Mouse (Mus musculus) heart, postnatal 36 days (tissue): Measurements from ENCODE around the gene Tmem185a. TPM values are rescaled to one million over a fixed set of nuclear protein-coding genes. Genes with fewer than 3 reads are reported as not detected.
"Not testable (repeated sequence)": the region's sequence is repeated elsewhere in the genome, so short reads cannot be mapped to it uniquely, and the experiment has no call there.

ENCODE experiments used
- DNase-seq, 2 experiments: peaks; one replicate each; pipeline ENCODE4 v3.0.0; 2021 to 2022
- intact Hi-C: fragments of 180-260 bp; cut with DNase I; formaldehyde crosslinking; loops from one replicate; pipeline ENCODE4 v1.15.1; 2025
- total RNA-seq, 2 experiments: library from RNA; stranded (reverse); gene quantifications; 2 replicates each; pipeline ENCODE4 v1.2.3; 2021

Tmem185a gene
- 10 to 100 TPM; 21.7 to 26.3 TPM for total RNA-seq

- peak; percentile 80 for DNase-seq
- intact Hi-C loops, result loop anchor here (10.0 kb wide), 4 partner anchors 92 to 888 kb away; partner anchors contain the start of genes 1110012L19Rik and Mtmr1
Measured at GRCm38 (mm10) chrX:70476792-70477776, at the start of gene Tmem185a. Tmem185a (minus strand) TSS chrX:70477180.

DNA sequence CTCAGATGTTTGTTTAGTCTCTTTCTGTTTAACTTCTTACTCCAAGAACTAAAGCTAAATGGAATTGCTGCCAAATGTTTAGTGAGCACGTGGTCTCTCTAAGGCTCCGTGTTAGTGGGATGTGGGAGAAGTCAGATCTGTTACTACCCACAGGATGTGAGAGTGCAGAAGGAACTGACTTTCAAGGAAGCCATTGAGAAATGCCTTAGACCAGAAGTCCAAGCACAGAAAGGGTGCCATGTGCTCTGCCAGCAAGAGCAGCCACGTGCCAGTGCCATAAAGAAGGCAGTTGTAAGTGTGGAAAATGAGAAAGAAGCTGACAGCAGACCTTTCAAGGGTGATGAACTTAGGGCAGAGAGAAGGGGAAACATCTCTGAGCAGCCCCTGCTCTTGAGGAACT, 37.4 kb upstream of the Tmem185a start:
- DNase-seq, intact Hi-C loops: not testable (repeated sequence)

DNA sequence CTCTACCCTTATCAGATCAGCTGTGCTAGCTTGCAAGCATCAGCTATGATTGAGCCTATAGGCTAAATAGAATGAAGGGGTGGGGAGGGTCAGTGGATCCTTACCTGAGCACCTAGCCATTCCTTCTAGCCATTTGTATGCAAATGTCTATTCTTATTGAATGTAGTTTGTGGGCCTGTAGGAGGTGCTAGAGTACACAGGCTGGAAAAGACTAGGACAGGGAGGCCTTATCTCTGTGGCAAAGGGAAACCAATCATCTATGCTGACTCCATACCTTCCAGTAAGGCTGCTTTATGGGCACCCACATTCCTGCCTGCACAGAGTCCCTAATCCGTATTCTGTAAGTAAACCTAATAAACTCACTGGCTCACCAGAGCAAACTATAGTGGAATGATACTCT, 10.3 kb upstream of the Tmem185a start:
- intact Hi-C loops, DNase-seq: not testable (repeated sequence)

DNA sequence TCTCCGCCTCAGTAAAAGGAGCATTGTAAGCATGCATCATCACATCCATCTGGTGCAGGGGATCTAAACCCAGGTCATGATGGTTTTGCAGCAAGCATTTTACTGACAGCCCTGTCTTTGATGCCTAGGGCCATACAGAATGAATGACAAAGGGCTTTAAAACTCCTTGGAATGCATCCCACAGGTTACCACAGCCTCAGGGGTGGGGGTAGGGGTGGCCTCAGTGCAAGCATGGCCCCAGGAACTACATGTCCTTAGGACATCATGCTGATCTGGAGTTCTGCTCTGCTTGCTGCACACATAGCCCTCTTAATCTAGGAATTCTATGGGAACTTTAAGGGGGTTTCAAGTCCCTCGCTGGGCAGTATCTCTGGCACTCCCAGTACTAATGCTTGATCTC, 5.2 kb upstream of the Tmem185a start:
- intact Hi-C loops, result no loop called here

GRCm38 (mm10) chrX:70478701-70479100, 1.7 kb upstream of the Tmem185a start:
- intact Hi-C loops, result loop anchor here (10.0 kb wide), 4 partner anchors 94 to 886 kb away; partner anchors contain the start of genes 1110012L19Rik and Mtmr1

More for the DNA sequence above, 5.2 kb upstream of the Tmem185a start:
- DNase-seq, result no peak

GRCm38 (mm10) chrX:70475215-70475765, 1.7 kb downstream of the Tmem185a start:
- intact Hi-C loops, result loop anchor here (10.0 kb wide), 4 partner anchors 90 to 890 kb away; partner anchors contain the start of genes 1110012L19Rik and Mtmr1
- DNase-seq, result no peak

More at GRCm38 (mm10) chrX:70478701-70479100, 1.7 kb upstream of the Tmem185a start:
- no peak for DNase-seq

GRCm38 (mm10) chrX:70466897-70467296, 10.1 kb downstream of the Tmem185a start:
- DNase-seq, result no peak
- intact Hi-C loops, result no loop called here

DNA sequence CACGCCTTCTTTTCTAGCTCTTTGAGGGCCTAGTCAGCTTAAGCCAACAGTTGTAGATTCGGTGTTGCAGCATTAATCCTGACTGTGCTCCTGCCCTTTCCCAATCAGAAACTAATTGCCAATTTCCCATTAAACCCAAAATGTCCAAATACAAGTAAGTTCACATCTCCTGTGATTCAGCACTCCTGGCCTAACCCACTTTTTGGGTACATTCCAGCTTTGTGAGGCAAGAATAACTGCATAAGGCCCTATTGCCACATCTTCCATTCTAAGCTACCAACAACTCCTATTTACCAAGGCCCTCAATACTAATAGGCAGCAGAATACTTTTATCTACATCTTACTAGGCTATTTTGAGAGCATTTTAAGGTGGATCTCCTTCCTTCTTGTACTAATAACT, 11.5 kb downstream of the Tmem185a start:
- DNase-seq, result no peak
- intact Hi-C loops, result no loop called here

GRCm38 (mm10) chrX:70463621-70464020, 13.4 kb downstream of the Tmem185a start:
- intact Hi-C loops, result no loop called here
- no peak for DNase-seq

GRCm38 (mm10) chrX:70452359-70452758, 24.6 kb downstream of the Tmem185a start:
- intact Hi-C loops, DNase-seq: not testable (repeated sequence)

- DNase-seq, intact Hi-C loops: not testable (repeated sequence)
Measured at GRCm38 (mm10) chrX:70425473-70425872, 51.5 kb downstream of the Tmem185a start.

Other genes with a start within 250 kb of the Tmem185a start
- 10 to 100 TPM; 22.4 to 22.9 TPM for gene Ids, start 112.1 kb downstream of the Tmem185a start, total RNA-seq
- gene 1110012L19Rik, start 91.3 kb downstream of the Tmem185a start, total RNA-seq, result 10 to 100 TPM; 15.3 to 15.6 TPM